Mouse (Mus musculus) spleen, postnatal 4 days (tissue): ENCODE measurements around the gene Rpl37a.

Source experiments
- DNase-seq, 2 experiments: peaks; one replicate each; pipeline ENCODE4 v3.0.0; 2022; ENCODE audit warnings: low spot score in 2 of 2

The Rpl37a gene

GRCm38 (mm10) chr1:72738946-72739680 is 28.0 kb downstream of the Rpl37a start:
- no peak for DNase-seq

GRCm38 (mm10) chr1:72739681-72740063 is 28.6 kb downstream of the Rpl37a start:
- DNase-seq: no peak

- no peak for DNase-seq
Observed at GRCm38 (mm10) chr1:72741406-72741805, 30.3 kb downstream of the Rpl37a start.

- no peak for DNase-seq
Observed at GRCm38 (mm10) chr1:72744816-72745506, 33.9 kb downstream of the Rpl37a start.

GRCm38 (mm10) chr1:72746382-72746781 is 35.3 kb downstream of the Rpl37a start:
- no peak for DNase-seq

- peak; percentile 68 to 72 for DNase-seq
Observed at GRCm38 (mm10) chr1:72751371-72751781, 40.3 kb downstream of the Rpl37a start.

- no peak for DNase-seq
Observed at GRCm38 (mm10) chr1:72753211-72753610, 42.1 kb downstream of the Rpl37a start.

GRCm38 (mm10) chr1:72755227-72755626 is 44.1 kb downstream of the Rpl37a start:
- no peak for DNase-seq

- DNase-seq: no peak
Observed at GRCm38 (mm10) chr1:72755801-72756200, 44.7 kb downstream of the Rpl37a start.

- DNase-seq: no peak
Observed at GRCm38 (mm10) chr1:72759758-72760157, 48.7 kb downstream of the Rpl37a start.
